Mouse (Mus musculus): Measurements from ENCODE around the gene Elk4.

- TF ChIP-seq CTCF (IDR thresholded peaks at IDR 0.05; ENCODE audit: borderline replicate concordance, insufficient read depth, low read depth, low read length) (no peak), POLR2A (IDR thresholded peaks at IDR 0.05; ENCODE audit: borderline replicate concordance, insufficient read depth, low read length) (no peak)
Measured at GRCm38 (mm10) chr1:131964580-131964979, 42.8 kb upstream of the Elk4 start.

Measured in cerebellum, adult 2 months (tissue).